Mouse (Mus musculus) left cerebral cortex, adult 8-10 months (tissue): ENCODE data around the gene Tmem50b. TPM values are rescaled to one million over a fixed set of nuclear protein-coding genes. Genes with fewer than 3 reads are reported as not detected.
"Not testable (repeated sequence)": the region's sequence is repeated elsewhere in the genome, so short reads cannot be mapped to it uniquely, and the experiment has no call there.

Experiments
- DNase-seq, 2 experiments: peaks; one replicate each; pipeline ENCODE4 v3.0.0; 2022; ENCODE audit warnings: low spot score in 2 of 2
- microRNA-seq, 2 experiments: library from miRNA; unstranded; fragments of <30 nt; microRNA quantifications; one replicate each; pipeline ENCODE4 v1.2.0; 2022
- total RNA-seq, 4 experiments: library from RNA; stranded (reverse); gene quantifications; 2 replicates each; pipeline ENCODE4 v1.2.4; 2022

The Tmem50b gene
- total RNA-seq, 4 experiments from 2014 or later, result 72.6 to 76.5 (median 74.7) TPM

DNA sequence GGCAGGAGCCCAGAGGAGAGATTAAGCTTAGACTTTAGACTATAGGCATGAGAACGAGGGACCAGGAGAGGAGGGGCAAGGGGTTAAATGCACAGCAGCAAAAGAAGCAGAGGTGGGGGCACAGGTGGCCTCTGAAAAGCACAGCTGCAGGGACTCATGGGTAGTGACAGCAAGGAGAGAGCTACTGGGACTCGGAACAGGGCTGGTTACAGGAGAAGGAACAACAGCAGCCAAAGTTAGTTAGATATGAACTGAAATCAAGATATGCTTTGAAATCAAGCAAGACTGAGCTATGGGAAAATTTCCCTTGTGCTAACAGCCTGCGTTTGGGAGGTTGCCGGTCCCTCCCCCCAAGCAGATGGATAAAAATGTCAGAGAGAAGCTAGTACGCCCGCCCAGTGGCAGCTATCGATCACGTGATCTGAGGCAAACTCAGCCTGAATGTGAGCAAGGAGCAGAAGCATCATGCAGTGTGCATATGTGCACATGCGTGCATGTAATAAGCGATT, 56.0 kb downstream of the Tmem50b start:
- no peak for DNase-seq

DNA sequence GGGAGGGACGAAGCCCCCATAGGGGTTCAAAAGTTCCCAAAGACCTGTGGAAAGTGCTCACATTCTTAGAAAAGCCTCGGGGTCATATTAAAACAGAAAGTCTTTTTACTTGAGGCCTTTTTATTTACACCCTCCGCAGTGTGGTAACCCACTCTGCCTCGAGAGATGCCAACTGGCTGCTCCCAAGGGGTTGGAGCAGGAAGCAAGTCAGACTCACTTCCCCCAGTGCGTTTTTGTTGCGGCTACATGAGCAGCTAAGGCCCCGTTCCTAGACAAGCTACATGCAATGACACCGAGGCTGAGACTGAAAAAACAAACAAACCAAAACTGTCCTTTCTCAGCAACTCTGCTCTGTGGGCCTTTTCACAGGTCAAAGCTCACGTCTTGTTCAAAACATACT, 59.1 kb downstream of the Tmem50b start:
- DNase-seq, result no peak

DNA sequence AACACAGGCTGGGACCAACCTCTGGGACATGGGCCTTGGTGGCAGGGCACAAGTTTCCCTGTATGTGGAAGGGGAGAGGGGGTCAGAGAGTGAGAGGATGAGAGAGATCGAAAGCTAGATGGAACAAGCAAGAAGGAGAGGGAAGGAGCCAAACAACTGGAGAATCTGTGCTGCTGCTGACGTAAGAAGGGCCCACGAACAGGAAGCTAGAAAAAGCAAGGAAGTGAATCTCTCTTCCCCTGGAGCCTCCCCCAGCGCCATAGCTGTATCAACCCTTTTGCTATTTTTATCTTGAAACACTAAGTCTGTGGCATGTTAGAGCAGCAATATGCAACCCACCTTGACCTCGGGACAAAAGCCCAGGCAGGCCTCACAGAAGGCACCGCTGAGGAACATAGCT, 59.5 kb downstream of the Tmem50b start:
- DNase-seq, result no peak

GRCm38 (mm10) chr16:91537065-91537464, 60.5 kb downstream of the Tmem50b start:
- no peak for DNase-seq

GRCm38 (mm10) chr16:91536372-91536771, 61.2 kb downstream of the Tmem50b start:
- no peak for DNase-seq

DNA sequence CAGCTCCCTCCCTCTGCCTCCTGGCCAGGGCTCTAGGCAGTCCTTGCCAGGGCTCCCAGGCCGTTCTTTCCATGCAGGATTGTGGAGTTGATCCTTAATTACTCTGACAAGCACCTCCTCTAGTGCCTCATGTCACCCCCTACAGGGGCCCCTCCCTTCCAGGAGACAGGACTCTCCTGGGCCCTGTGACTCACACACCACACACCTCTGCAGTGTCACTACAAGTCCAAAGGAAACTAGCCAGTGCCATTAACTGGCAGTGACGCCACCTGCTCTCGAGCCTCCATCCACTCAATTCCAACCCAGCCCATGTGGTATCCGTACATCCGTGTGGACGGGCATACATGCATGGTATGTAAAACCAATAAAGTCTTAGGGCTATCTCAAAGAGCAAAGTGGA, 62.7 kb downstream of the Tmem50b start:
- no peak for DNase-seq

GRCm38 (mm10) chr16:91534477-91534876, 63.1 kb downstream of the Tmem50b start:
- DNase-seq, result no peak

GRCm38 (mm10) chr16:91533097-91534001, 64.3 kb downstream of the Tmem50b start:
- no peak for DNase-seq

DNA sequence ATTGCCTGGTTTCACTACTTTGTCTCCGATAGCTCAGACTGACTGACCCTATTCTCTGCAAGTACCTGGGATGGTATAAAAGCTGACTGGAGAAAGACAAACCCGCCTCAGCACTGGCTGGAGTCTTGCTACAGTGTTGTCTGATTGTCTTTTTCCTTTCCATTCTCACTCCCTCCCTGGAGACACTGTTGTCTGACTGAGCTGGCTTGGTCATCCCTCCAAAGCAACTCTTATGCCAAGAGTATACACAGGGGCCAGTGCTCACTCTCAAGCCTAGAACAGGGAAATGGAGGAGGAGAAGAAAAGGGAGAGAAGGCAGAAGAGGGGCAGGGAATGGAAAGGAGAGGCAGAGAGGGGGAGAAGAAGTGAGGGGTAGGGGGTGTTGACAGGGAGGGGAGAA, 65.2 kb downstream of the Tmem50b start:
- DNase-seq, result no peak

GRCm38 (mm10) chr16:91531856-91532255, 65.7 kb downstream of the Tmem50b start:
- no peak for DNase-seq

DNA sequence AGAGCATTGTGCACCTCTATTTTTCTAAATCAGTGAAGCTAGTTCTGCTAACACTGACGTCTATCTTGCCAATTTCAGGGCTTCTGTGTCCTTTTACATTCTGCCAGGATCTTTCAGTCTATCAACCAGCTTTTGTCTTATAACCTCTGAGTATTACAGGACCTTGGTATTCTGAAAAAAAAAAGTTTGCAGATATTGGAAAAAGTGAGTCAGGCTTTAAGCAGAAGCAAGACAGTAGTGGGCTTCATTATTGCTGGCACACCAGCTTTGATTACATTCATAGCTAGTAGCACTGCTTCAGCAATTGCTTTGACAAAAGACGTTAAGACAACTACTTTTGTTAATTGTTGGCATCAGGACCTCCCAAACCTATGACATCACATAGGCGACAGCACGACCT, 66.8 kb downstream of the Tmem50b start:
- not testable (repeated sequence) for DNase-seq

- no peak for DNase-seq
Measured at GRCm38 (mm10) chr16:91528578-91528977, 69.0 kb downstream of the Tmem50b start.

- no peak for DNase-seq
Measured at GRCm38 (mm10) chr16:91527500-91527899, 70.1 kb downstream of the Tmem50b start.

- DNase-seq, result no peak
Measured at GRCm38 (mm10) chr16:91527051-91527450, 70.5 kb downstream of the Tmem50b start.

- DNase-seq, result no peak
Measured at GRCm38 (mm10) chr16:91526274-91526673, 71.3 kb downstream of the Tmem50b start.

Small RNA genes within 50 kb of the gene (microRNA-seq; reads per million reads assigned to microRNA genes)
- 0 reads per million in 2 experiments for gene Mir6367

Other genes with a start within 250 kb of the Tmem50b start
- gene Ifnar2, start 225.0 kb downstream of the Tmem50b start, total RNA-seq, result 10 to 100 TPM; 20.8 to 40.4 (median 27.7) TPM
- not detected for gene Gm21970, start 206.1 kb downstream of the Tmem50b start, total RNA-seq
- gene Il10rb, start 191.6 kb downstream of the Tmem50b start, total RNA-seq, result 10 to 100 TPM; 10.9 to 14.4 (median 11.8) TPM
- gene Ifnar1, start 112.6 kb downstream of the Tmem50b start, total RNA-seq, result 10 to 100 TPM; 45.4 to 56.2 (median 49.8) TPM
- gene Ifngr2, start 50.7 kb downstream of the Tmem50b start, total RNA-seq, result 10 to 100 TPM; 25.2 to 37.4 (median 32.2) TPM
- 1 to 10 TPM; 6.8 to 9.5 (median 8.1) TPM for gene Dnajc28, start 21.2 kb upstream of the Tmem50b start, total RNA-seq
- 10 to 100 TPM; 50.3 to 59.8 (median 55.9) TPM for gene Gart, start 49.2 kb upstream of the Tmem50b start, total RNA-seq
- 100 to 1,000 TPM; 216 to 228 (median 219) TPM for gene Son, start 49.7 kb upstream of the Tmem50b start, total RNA-seq
- gene Donson, start 91.0 kb upstream of the Tmem50b start, total RNA-seq, result 10 to 100 TPM; 17.7 to 27.2 (median 21.5) TPM
- 100 to 1,000 TPM; 104 to 116 (median 112) TPM for gene Cryzl1, start 131.2 kb upstream of the Tmem50b start, total RNA-seq
- 100 to 1,000 TPM; 116 to 158 (median 148) TPM for gene Itsn1, start 131.5 kb upstream of the Tmem50b start, total RNA-seq